Mouse (Mus musculus) urinary bladder, postnatal 0 days (tissue): ENCODE measurements around the gene Ints6. TPM values are rescaled to one million over a fixed set of nuclear protein-coding genes. Genes with fewer than 3 reads are reported as not detected.

Experiments
- polyA plus RNA-seq: library from polyadenylated mRNA; unstranded; fragments of >200 nt; fragmentation: Nextera tagmentation; extraction: Ambion mirVana; gene quantifications from 2 replicates; pipeline ENCODE4 v1.2.1, GENCODE M21; 2015

Gene Ints6
- polyA plus RNA-seq, result 7.5 and 9.2 TPM in 2 replicates

DNA sequence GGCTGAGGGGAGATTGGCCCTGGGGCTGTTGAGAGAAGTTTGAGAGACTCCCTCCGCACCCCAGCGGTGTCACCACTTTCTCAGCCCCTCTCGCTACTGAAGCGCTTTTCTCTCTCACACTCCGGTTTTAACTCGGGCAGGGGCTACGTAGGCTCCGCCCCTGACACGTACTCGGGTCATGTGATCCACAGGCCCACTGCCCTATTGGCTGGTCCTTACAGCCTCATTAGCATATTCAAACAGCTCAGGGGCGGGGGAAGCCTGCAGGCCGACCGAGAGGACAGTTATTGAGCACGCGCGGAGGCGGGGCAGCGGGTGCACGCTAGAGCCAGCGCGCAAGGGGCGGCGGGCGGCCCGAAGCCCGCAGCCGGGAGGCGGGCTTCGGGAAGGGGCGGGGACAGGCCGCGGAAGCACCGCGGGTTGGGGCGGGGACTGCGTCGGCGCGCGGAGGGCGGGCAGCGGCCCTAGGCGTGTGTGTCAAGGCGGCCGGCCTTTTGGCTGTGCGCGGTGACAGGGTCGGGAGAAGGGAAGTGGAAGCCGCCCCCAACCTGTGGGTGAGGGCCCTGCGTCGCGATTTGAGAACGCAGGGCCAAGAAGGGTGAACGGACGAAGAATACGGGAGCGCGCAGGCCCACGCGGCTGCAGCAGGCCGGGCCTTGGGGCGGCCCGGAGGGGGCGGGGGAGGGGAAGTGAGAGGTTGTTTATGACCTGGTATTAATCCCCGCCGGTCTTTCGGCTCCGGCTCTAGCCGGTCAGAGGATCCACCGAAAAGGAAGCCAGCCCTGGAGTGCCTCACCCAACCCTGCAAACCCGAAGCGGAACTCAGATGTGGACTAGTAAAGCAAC, at the start of gene Ints6:
Ints6 (minus strand) TSS at position 134 of the 846 bp plus-strand sequence.

DNA sequence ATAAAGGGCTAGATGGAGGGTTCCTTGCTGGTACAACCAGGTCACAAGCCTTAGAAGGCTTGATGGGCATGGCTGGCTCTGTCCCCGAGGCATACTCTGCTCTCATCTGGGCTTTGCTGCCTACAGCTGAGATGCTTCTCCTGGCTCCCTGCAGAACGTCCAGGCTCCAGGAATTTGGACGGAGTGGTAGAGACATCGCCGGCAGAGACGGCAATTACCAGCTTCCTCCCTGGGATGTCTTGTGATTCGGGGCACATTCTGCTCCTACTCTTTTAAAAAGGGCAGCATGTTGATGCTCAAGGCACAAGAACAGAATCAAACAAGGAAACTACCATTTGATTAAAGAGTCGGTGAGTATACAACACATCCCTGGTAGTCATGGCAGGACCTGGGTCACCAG, 97.6 kb downstream of the Ints6 start, which contains the start of gene Serpine3:
Serpine3 (plus strand) TSS at position 301 of the 400 bp plus-strand sequence.

Other genes starting within 250 kb of the Ints6 start
- gene Fam124a, start 205.4 kb downstream of the Ints6 start, polyA plus RNA-seq, result 16.6 and 20.3 TPM in 2 replicates
- not detected in 2 replicates for gene Gm4131, start 194.2 kb downstream of the Ints6 start, polyA plus RNA-seq
- gene Serpine3, start 97.5 kb downstream of the Ints6 start, polyA plus RNA-seq, result not detected in 2 replicates
- 3.5 and 3.7 TPM in 2 replicates for gene Wdfy2, start 76.5 kb upstream of the Ints6 start, polyA plus RNA-seq
- gene Defb48, start 223.3 kb upstream of the Ints6 start, polyA plus RNA-seq, result not detected in 2 replicates
- not detected in 2 replicates for gene Defb47, start 236.9 kb upstream of the Ints6 start, polyA plus RNA-seq